Mouse (Mus musculus) kidney, postnatal 14 days (tissue): ENCODE measurements around the gene Flnb.

Experiments
- DNase-seq: peaks from one replicate; pipeline ENCODE4 v3.0.0; 2022; ENCODE audit warnings: mixed read lengths

Gene Flnb

GRCm38 (mm10) chr14:7952610-7953254, 135.0 kb downstream of the Flnb start:
- peak; percentile 58 for DNase-seq

GRCm38 (mm10) chr14:7954071-7954471, 136.3 kb downstream of the Flnb start:
- no peak for DNase-seq

- DNase-seq: no peak
Measured at GRCm38 (mm10) chr14:7956427-7956826, 138.7 kb downstream of the Flnb start.

- no peak for DNase-seq
Measured at GRCm38 (mm10) chr14:7957049-7957448, 139.3 kb downstream of the Flnb start, which contains the start of gene Gm45521. Gm45521 (plus strand) TSS chr14:7957288.

- DNase-seq: no peak
Measured at GRCm38 (mm10) chr14:7960616-7961015, 142.9 kb downstream of the Flnb start.

- no peak for DNase-seq
Measured at GRCm38 (mm10) chr14:7961714-7962113, 144.0 kb downstream of the Flnb start.

GRCm38 (mm10) chr14:7962626-7963025, 144.9 kb downstream of the Flnb start:
- no peak for DNase-seq

GRCm38 (mm10) chr14:7963160-7963559, 145.4 kb downstream of the Flnb start:
- no peak for DNase-seq

- peak; percentile 82 for DNase-seq
Measured at GRCm38 (mm10) chr14:7964219-7964889, 146.6 kb downstream of the Flnb start.

- DNase-seq: no peak
Measured at GRCm38 (mm10) chr14:7971889-7972493, 154.2 kb downstream of the Flnb start.

- no peak for DNase-seq
Measured at GRCm38 (mm10) chr14:7974643-7975042, 156.9 kb downstream of the Flnb start.

GRCm38 (mm10) chr14:7975177-7975576, 157.4 kb downstream of the Flnb start:
- DNase-seq: no peak

GRCm38 (mm10) chr14:7977471-7977870, 159.7 kb downstream of the Flnb start:
- DNase-seq: no peak

GRCm38 (mm10) chr14:7978183-7978582, 160.4 kb downstream of the Flnb start:
- no peak for DNase-seq

GRCm38 (mm10) chr14:7981226-7981625, 163.5 kb downstream of the Flnb start:
- DNase-seq: no peak

GRCm38 (mm10) chr14:7986913-7987312, 169.2 kb downstream of the Flnb start:
- DNase-seq: no peak

GRCm38 (mm10) chr14:7989371-7989770, 171.6 kb downstream of the Flnb start:
- DNase-seq: no peak

GRCm38 (mm10) chr14:7989961-7990360, 172.2 kb downstream of the Flnb start:
- DNase-seq: no peak

GRCm38 (mm10) chr14:7991108-7991776, 173.5 kb downstream of the Flnb start:
- no peak for DNase-seq

- no peak for DNase-seq
Measured at GRCm38 (mm10) chr14:7992158-7992557, 174.4 kb downstream of the Flnb start.

- DNase-seq: peak; percentile 63
Measured at GRCm38 (mm10) chr14:7994271-7994767, 176.6 kb downstream of the Flnb start, which contains the start of gene Dnase1l3. Dnase1l3 (minus strand) TSS chr14:7994573.

GRCm38 (mm10) chr14:7997255-7997696, 179.5 kb downstream of the Flnb start:
- peak; percentile 89 for DNase-seq

- DNase-seq: no peak
Measured at GRCm38 (mm10) chr14:7999030-7999429, 181.3 kb downstream of the Flnb start.
